Mouse (Mus musculus) activated CD4-positive, CD25-positive, alpha-beta regulatory T cell (primary cell): ENCODE results near the gene Gpr62. TPM values are rescaled to one million over a fixed set of nuclear protein-coding genes. Genes with fewer than 3 reads are reported as not detected.

ENCODE experiments used
- polyA plus RNA-seq, 2 experiments: library from polyadenylated mRNA; unstranded; fragments of 100-300 nt; shearing (Covaris generic); gene quantifications; one replicate each; pipeline ENCODE4 v1.2.1; 2017

Gene Gpr62
- polyA plus RNA-seq = under 1 TPM; 0.11 to 0.39 TPM

DNA sequence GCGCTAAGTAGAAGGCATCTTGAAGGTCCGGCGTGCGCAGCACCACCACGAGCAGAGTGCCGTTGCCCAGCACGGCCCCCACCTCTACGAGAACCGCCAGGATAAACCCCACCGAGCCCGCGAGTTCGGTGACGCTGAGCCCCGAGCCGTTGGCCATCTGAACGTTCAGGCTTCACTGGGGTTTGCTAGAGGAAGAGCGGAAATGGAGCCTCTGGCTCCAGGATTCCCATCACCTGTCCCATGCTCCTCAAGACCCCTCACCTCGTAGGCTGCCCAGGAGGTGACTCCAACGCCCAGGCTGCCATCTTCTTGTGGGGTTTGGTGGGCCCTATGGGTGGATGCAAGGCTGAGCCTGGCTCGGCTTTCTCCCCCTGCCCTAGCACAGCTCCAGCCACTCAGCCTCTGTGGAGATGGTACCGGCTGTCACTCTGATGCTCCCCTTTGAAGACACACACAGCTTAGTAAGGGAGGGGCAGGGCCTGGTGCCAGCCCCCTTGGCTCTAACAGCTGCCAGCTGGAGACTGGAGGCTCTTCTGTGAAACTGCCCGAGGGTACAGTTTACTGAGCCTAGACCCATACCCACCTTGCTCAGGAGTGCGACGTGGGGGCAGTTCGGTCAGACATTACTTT, at the start of gene Gpr62:
TSS of gene Gpr62 (minus strand) at position 368 of the 630 bp plus-strand sequence.

GRCm38 (mm10) chr9:106514273-106514672, 48.5 kb upstream of the Gpr62 start, which contains the start of gene Iqcf5:
Gene Iqcf5, plus strand, starts transcription at chr9:106514573.

GRCm38 (mm10) chr9:106499667-106500066, 33.9 kb upstream of the Gpr62 start, which contains the start of gene Iqcf1:
Gene Iqcf1, plus strand, starts transcription at chr9:106499967.

DNA sequence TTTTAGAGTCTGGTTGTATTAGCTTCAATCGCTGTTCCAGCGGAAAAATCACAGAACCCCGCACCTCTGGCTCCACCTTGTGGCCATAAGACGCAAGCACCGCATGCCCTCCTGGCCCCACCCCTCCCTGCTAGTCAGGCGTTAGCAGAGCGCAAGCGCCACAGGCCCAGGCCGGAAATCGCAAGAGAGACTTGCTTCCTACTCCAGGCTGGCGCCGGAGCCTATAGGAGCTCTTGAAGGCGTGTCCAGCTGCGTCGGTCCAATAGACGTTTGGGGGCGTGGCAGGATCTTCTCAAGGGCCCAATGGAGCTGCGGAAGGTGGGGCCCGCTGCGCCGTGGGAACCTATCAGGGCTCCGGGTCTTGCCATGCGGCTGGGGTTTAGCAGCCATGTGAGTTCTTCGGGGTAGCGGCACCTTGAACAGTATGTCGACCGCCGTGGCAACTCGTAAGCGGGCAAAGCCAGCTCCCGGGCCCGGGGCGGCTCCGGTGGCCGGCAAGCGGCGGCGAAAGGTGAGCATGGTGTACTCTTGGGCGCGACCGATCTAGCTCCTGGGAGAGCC, 11.3 kb upstream of the Gpr62 start, which contains the start of gene Parp3:
TSS of gene Parp3 (minus strand) at position 26 of the 561 bp plus-strand sequence.

DNA sequence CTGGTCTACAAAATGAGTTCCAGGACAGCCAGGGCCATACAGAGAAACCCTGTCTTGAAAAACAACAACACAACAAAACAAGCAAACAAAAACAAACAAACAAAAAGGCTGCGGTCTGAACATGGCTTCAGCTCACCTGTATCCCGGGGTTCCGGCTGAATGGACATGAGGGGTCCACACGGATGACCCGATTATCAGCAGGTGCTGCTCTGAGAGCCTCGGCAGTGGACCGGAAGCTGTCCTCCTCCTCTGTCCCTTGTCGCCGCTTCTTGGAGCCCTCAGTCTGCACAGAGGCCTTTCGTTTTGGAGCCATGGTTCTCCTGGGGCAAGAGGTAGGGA, 9.9 kb upstream of the Gpr62 start, which contains the start of gene Rrp9:
TSS of gene Rrp9 (plus strand) at position 301 of the 339 bp plus-strand sequence.

GRCm38 (mm10) chr9:106453271-106454070, 12.3 kb downstream of the Gpr62 start, which contains the start of gene Pcbp4:
Gene Pcbp4, plus strand, starts transcription at chr9:106453291.

DNA sequence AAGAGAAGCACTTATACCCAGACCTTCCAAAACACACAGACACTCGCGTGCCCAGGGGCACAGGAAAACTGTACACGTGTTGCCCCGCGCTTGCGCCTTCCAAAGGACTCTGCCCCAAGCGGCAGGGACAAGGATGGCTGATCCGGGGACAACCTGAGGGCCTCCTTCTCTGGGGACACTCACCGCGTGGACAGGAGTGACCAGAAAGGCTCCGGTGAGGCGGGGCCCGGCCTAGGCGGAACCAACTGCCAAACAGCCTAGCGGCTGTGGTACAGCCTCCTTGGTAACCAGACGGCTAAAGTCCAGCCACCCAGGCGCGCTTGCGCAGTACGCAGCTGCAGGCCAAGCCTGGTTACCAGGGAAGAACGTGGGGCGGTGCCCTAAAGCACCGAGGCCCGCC, 18.4 kb downstream of the Gpr62 start, which contains the start of the genes Abhd14b and Abhd14a:
TSS of gene Abhd14b (plus strand) at position 112 of the 400 bp plus-strand sequence.
TSS of gene Abhd14a (minus strand) at position 331 of the 400 bp plus-strand sequence.

DNA sequence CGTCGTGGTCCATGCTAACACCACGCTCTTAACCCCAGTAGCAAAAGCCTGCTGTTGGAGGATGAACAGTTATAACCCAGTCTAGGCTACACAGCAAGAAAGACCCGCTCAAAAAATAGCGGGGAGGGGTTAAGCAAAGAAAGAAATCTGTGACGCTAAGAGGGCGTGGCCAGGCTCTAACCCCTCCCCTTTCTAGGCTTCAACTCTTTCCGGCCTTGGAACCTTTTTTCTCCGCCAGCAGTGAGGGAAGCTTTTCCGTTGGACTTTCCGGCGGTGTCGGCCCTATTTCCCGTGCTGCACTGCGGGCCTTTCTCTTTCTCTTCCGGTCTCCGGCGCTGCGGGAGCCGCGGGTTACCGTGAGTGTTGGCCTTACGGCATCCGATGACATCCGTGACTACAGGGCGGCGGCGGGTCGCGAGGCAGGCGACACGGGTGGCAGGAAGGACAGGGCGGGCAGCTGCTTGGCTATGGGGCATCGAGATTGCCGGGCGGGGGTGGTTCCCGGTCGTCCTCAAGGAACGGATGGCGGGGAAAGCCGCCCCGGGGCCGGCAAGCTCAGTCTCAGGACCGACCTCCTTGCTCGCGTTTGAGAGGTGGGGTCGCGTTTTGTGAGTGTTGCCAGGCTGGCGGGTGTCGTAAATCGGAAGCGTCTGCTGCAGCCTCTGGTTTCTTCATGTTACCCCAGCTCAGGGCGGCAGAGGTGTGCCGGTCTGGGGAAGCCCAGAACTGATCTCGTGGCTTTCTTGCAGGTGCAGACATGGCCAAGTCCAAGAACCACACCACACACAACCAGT, 36.3 kb downstream of the Gpr62 start, which contains the start of gene Rpl29:
TSS of gene Rpl29 (plus strand) at position 234 of the 794 bp plus-strand sequence.

Other genes with a start within 250 kb of the Gpr62 start
- gene Tlr9, start 243.3 kb downstream of the Gpr62 start, polyA plus RNA-seq = not detected
- gene Alas1, start 217.3 kb downstream of the Gpr62 start, polyA plus RNA-seq = 10 to 100 TPM; 31.6 to 40.0 TPM
- 1 to 10 TPM; 7.3 to 9.9 TPM for gene Poc1a, start 184.9 kb downstream of the Gpr62 start, polyA plus RNA-seq
- gene Dusp7, start 97.3 kb downstream of the Gpr62 start, polyA plus RNA-seq = 10 to 100 TPM; 48.0 to 62.3 TPM
- gene Rpl29, start 36.5 kb downstream of the Gpr62 start, polyA plus RNA-seq = 100 to 1,000 TPM; 570 to 948 TPM
- gene Acy1, start 27.6 kb downstream of the Gpr62 start, polyA plus RNA-seq = 10 to 100 TPM; 10.1 to 16.3 TPM
- gene Abhd14b, start 18.5 kb downstream of the Gpr62 start, polyA plus RNA-seq = 1 to 10 TPM; 4.6 to 5.4 TPM
- 10 to 100 TPM in 1 of 2 experiments, 1 to 10 TPM in 1; 7.4 to 14.2 TPM for gene Abhd14a, start 18.3 kb downstream of the Gpr62 start, polyA plus RNA-seq
- 10 to 100 TPM; 13.7 to 15.9 TPM for gene Pcbp4, start 12.6 kb downstream of the Gpr62 start, polyA plus RNA-seq
- 10 to 100 TPM; 46.5 to 70.2 TPM for gene Rrp9, start 10.0 kb upstream of the Gpr62 start, polyA plus RNA-seq
- 10 to 100 TPM; 51.2 to 60.8 TPM for gene Parp3, start 11.0 kb upstream of the Gpr62 start, polyA plus RNA-seq
- under 1 TPM in 1 of 2 experiments, not detected in 1; 0.34 TPM for gene Iqcf1, start 34.0 kb upstream of the Gpr62 start, polyA plus RNA-seq
- not detected for gene Iqcf5, start 48.6 kb upstream of the Gpr62 start, polyA plus RNA-seq
- gene Iqcf3, start 95.7 kb upstream of the Gpr62 start, polyA plus RNA-seq = under 1 TPM in 1 of 2 experiments, not detected in 1; 0.82 TPM
- gene Iqcf4, start 105.1 kb upstream of the Gpr62 start, polyA plus RNA-seq = not detected
- not detected for gene Iqcf6, start 160.6 kb upstream of the Gpr62 start, polyA plus RNA-seq
- gene Grm2, start 190.1 kb upstream of the Gpr62 start, polyA plus RNA-seq = under 1 TPM in 1 of 2 experiments, not detected in 1; 0.09 TPM
- 10 to 100 TPM; 61.0 to 64.1 TPM for gene Tex264, start 220.0 kb upstream of the Gpr62 start, polyA plus RNA-seq